Mouse (Mus musculus) duodenum, adult 2 months (tissue): ENCODE data around the gene Hoxa4. TPM values are rescaled to one million over a fixed set of nuclear protein-coding genes. Genes with fewer than 3 reads are reported as not detected.

Experiments
- polyA plus RNA-seq: library from polyadenylated mRNA; depleted of rRNA; stranded (reverse); fragments of >200 nt; gene quantifications from 2 replicates; pipeline ENCODE4 v1.2.3, GENCODE M21; 2012; ENCODE audit warnings: low replicate concordance; rRNA removed

Hoxa4 gene
- polyA plus RNA-seq, result 3.3 and 3.6 TPM in 2 replicates

GRCm38 (mm10) chr6:52190906-52191810, at the start of gene Hoxa4:
Gene Hoxa4, minus strand, starts transcription at chr6:52191753.

GRCm38 (mm10) chr6:52240389-52241000, 48.9 kb upstream of the Hoxa4 start, which contains the start of gene Hoxa10:
Gene Hoxa10, minus strand, starts transcription at chr6:52240854.

GRCm38 (mm10) chr6:52230516-52231165, 39.1 kb upstream of the Hoxa4 start, which contains the start of gene Hoxa9:
Gene Hoxa9, minus strand, starts transcription at chr6:52231089.

GRCm38 (mm10) chr6:52221337-52221992, 29.9 kb upstream of the Hoxa4 start, which contains the start of gene Hoxa7:
Gene Hoxa7, minus strand, starts transcription at chr6:52221854.

GRCm38 (mm10) chr6:52213119-52213986, 21.8 kb upstream of the Hoxa4 start, which contains the start of the genes Hoxa3 and Gm28308:
Gene Hoxa3, minus strand, starts transcription at chr6:52213336.
Gene Gm28308, minus strand, starts transcription at chr6:52213339.

DNA sequence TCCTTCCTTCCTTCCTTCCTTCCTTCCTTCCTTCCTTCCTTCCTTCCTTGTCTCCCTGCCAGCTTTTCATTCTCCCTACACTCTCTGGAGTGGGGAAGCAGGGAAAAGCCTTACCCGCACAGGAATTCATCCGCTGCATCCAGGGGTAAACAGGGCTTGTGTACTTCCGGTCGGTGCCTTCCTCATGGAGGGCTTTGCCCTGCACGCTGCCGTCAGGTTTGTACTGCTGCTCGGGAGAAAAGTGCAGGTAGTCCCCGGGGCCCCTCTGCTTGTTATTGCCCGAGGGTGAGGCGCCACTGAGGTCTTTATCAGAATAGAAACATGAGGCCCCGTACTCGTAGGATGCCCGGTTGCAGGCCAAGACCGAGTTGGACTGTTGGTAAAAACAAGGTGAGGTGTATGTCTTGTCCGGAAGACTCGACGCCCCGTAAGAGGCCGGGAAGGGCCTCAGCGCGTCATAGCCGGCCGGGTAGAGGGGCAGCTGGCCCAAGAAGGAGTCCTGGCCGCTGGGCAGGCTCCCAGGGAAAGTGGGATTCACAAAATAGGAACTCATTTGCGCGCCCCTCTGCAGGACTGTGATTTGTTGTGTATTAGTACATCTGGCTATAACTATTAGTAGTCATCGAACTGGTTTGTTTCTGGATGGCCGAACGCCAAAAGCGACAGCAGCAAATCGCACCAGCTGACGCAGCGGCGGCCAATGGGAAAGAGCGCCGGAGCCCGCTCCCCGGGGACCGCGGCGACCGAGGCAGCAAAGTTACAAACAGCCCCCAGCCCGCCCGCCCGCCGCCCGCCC, 16.7 kb upstream of the Hoxa4 start, which contains the start of gene Hoxa6:
Gene Hoxa6 (minus strand): TSS at position 651 of the 796 bp plus-strand sequence.

GRCm38 (mm10) chr6:52204050-52204752, 12.6 kb upstream of the Hoxa4 start, which contains the start of gene Hoxa5:
Gene Hoxa5, minus strand, starts transcription at chr6:52204587.

DNA sequence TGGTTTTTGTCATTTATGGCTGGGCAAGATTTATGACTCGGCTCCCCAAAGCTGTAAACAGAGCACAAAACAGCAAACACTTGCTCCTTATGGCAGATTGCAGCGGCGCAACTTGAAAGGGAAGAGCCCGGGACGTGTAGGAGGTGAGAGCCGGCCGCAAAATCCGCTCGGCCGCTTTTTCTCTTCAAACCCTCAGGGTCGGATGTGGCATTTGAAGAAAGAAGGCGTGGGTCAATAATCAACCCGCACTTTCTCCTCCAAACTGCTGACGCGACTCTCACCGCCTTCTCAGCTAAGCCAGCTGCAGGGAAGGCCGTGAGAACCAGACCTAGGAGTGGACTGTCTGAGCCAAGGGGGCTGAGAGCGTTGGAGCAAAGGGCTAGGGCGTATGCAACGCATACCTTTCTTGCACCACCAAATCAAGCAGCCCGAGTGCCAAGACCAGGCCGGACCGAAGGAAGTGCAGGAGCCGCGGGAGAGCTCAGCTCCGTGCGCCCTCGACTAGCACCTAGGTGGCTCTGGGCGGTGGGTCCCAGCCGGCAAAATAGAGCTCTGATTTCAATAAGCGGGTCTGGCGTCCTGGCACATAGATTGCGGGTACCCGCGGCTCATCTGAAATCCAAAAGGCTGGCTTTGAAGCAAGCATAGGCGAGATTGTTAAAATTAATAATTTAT, 14.4 kb downstream of the Hoxa4 start, which contains the start of gene 5730596B20Rik:
Gene 5730596B20Rik (plus strand): TSS at position 438 of the 675 bp plus-strand sequence.

DNA sequence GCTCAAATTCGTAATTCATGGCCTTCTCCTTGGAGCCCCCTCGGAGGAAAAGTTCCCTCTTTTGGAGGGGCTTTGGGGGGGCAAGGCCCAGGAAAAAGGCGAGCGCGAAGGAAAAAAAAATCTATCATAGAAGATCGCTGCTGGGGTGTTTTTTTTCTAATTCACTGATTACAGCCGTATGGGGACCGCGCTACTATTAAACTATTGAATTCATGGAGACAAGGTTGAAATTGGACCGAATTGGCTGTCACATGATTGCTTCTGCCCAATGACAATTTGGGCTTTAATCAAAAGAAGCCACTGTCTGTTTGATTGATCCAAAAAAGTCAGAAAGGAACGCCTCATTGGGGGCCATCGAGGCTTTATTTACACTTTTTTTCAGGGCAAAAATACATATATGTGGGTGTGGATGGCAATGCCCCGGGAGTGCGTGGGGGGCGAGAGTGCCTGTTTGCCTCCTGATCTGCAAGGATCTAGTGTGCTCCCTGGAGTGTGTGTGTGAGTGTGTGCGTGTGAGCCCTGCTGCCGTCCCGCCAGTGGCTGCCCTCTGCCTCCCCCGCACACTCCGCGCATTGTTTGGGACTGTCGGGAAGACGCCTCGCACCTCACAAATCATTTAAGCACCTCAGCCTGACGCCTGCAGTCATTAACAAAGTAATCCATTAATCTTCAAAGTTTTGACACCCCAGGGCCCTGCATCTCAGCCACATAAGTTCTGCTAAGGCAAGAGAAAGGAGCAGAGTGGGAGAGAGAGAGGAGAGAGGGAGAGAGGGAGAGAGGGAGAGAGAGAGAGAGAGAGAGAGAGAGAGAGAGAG, 26.7 kb downstream of the Hoxa4 start, which contains the start of gene Hoxa2:
Gene Hoxa2 (minus strand): TSS at position 206 of the 815 bp plus-strand sequence.

GRCm38 (mm10) chr6:52158276-52159051, 33.1 kb downstream of the Hoxa4 start, which contains the start of gene Hoxa1:
Gene Hoxa1, minus strand, starts transcription at chr6:52158317.

Other genes starting within 250 kb of the Hoxa4 start
- 2.1 and 3.8 TPM in 2 replicates for gene Skap2, start 179.2 kb downstream of the Hoxa4 start, polyA plus RNA-seq
- 0.06 and 0.19 TPM in 2 replicates for gene Hoxa1, start 33.4 kb downstream of the Hoxa4 start, polyA plus RNA-seq
- 1.2 and 3.1 TPM in 2 replicates for gene Hoxa2, start 26.9 kb downstream of the Hoxa4 start, polyA plus RNA-seq
- gene 5730596B20Rik, start 14.3 kb downstream of the Hoxa4 start, polyA plus RNA-seq, result 0.02 TPM in 1 of 2 replicates, not detected in the other
- gene Hoxa5, start 12.8 kb upstream of the Hoxa4 start, polyA plus RNA-seq, result 3.1 and 14.0 TPM in 2 replicates
- gene Hoxa6, start 17.0 kb upstream of the Hoxa4 start, polyA plus RNA-seq, result 0.34 and 0.44 TPM in 2 replicates
- 3.6 and 7.3 TPM in 2 replicates for gene Hoxa3, start 21.6 kb upstream of the Hoxa4 start, polyA plus RNA-seq
- 0.26 TPM in 1 of 2 replicates, not detected in the other for gene Gm28308, start 21.6 kb upstream of the Hoxa4 start, polyA plus RNA-seq
- gene Hoxa7, start 30.1 kb upstream of the Hoxa4 start, polyA plus RNA-seq, result 0.39 and 2.2 TPM in 2 replicates
- not detected in 2 replicates for gene Hoxa9, start 39.3 kb upstream of the Hoxa4 start, polyA plus RNA-seq
- not detected in 2 replicates for gene Hoxa10, start 49.1 kb upstream of the Hoxa4 start, polyA plus RNA-seq
- gene Hoxa11, start 54.1 kb upstream of the Hoxa4 start, polyA plus RNA-seq, result not detected in 2 replicates
- gene Hoxa13, start 69.1 kb upstream of the Hoxa4 start, polyA plus RNA-seq, result not detected in 2 replicates
- gene Evx1, start 121.7 kb upstream of the Hoxa4 start, polyA plus RNA-seq, result not detected in 2 replicates